Mouse (Mus musculus) liver (tissue): ENCODE data around the gene Frg2f1.

ENCODE experiments used
- DNase-seq: peaks from one replicate; pipeline ENCODE4 v3.0.0-alpha.2; 2020; ENCODE audit warnings: mixed read lengths

Frg2f1 gene

GRCm38 (mm10) chr4:119492291-119492932 is 46.9 kb downstream of the Frg2f1 start, which contains the start of gene Rimkla:
Gene Rimkla, minus strand, starts transcription at chr4:119492628.
- peak; percentile 51 for DNase-seq

GRCm38 (mm10) chr4:119490806-119491205 is 48.5 kb downstream of the Frg2f1 start:
- peak; percentile 41 for DNase-seq

GRCm38 (mm10) chr4:119489666-119490065 is 49.7 kb downstream of the Frg2f1 start:
- no peak for DNase-seq

- DNase-seq: no peak
Measured at GRCm38 (mm10) chr4:119484882-119485281, 54.4 kb downstream of the Frg2f1 start.

GRCm38 (mm10) chr4:119483051-119483450 is 56.3 kb downstream of the Frg2f1 start:
- DNase-seq: no peak
